Mouse (Mus musculus) intestine, embryonic 14.5 days (tissue): ENCODE measurements around the gene Casz1. TPM values are rescaled to one million over a fixed set of nuclear protein-coding genes. Genes with fewer than 3 reads are reported as not detected.

ENCODE experiments used
- ATAC-seq: fragments of 200-750 bp; cut with Nextera tagmentation; replicated peaks from 2 replicates; pipeline ENCODE4 v1.8.0; 2017; ENCODE audit warnings: low read depth, moderate number of reproducible peaks, moderate TSS enrichment, moderate library complexity; ENCODE audit not compliant: low FRiP score, low TSS enrichment
- DNase-seq: peaks from one replicate; pipeline ENCODE4 v3.0.0-alpha.2; 2018; ENCODE audit warnings: low spot score
- H3K27ac ChIP-seq: fragments of 300-500 bp; sonication (generic); 2 replicates; pipeline ENCODE4 v1.5.1; 2014; ENCODE audit warnings: low read depth, mild to moderate bottlenecking, control low read depth
- H3K27me3 ChIP-seq: fragments of 300-500 bp; sonication (generic); replicated peaks from 2 replicates; pipeline ENCODE4 v1.6.1; 2014; ENCODE audit warnings: low read length, control low read depth; ENCODE audit not compliant: control insufficient read depth, insufficient read depth
- H3K36me3 ChIP-seq: fragments of 300-500 bp; sonication (generic); 2 replicates; pipeline ENCODE4 v1.6.1; 2014; ENCODE audit warnings: low read length, control low read depth; ENCODE audit not compliant: control insufficient read depth, insufficient read depth
- H3K4me1 ChIP-seq: fragments of 300-500 bp; sonication (generic); replicated peaks from 2 replicates; pipeline ENCODE4 v1.6.1; 2014; ENCODE audit warnings: low read length, control low read depth, mixed read lengths; ENCODE audit not compliant: control insufficient read depth, insufficient read depth
- H3K4me2 ChIP-seq: fragments of 300-500 bp; sonication (generic); 2 replicates; pipeline ENCODE4 v1.6.1; 2014; ENCODE audit warnings: low read length
- H3K4me3 ChIP-seq: fragments of 300-500 bp; sonication (generic); 2 replicates; pipeline ENCODE4 v1.5.1; 2014; ENCODE audit warnings: low read depth, low read length, control low read depth, mixed read lengths
- H3K9ac ChIP-seq: fragments of 300-500 bp; sonication (generic); 2 replicates; pipeline ENCODE4 v1.6.1; 2014; ENCODE audit warnings: mild to moderate bottlenecking, low read length
- H3K9me3 ChIP-seq: fragments of 300-500 bp; sonication (generic); 2 replicates; pipeline ENCODE4 v1.6.1; 2016; ENCODE audit warnings: low read length, control low read depth; ENCODE audit not compliant: control insufficient read depth
- WGBS: fragments of 180-500 bp; shearing (Covaris S2); extraction: QIAGEN DNeasy Blood & Tissue Kit; methylation state at CpG from one replicate; pipeline ENCODE4 v1.1.7; 2014; 5-methylcytosine and 5-hydroxymethylcytosine counted together
- polyA plus RNA-seq: library from polyadenylated mRNA; unstranded; fragments of >200 nt; fragmentation: Nextera tagmentation; extraction: Ambion mirVana; gene quantifications from 2 replicates; pipeline ENCODE4 v1.2.1, GENCODE M21; 2014

Casz1 gene
- polyA plus RNA-seq, 1 experiment from 2014 or later: 7.8 TPM

DNA sequence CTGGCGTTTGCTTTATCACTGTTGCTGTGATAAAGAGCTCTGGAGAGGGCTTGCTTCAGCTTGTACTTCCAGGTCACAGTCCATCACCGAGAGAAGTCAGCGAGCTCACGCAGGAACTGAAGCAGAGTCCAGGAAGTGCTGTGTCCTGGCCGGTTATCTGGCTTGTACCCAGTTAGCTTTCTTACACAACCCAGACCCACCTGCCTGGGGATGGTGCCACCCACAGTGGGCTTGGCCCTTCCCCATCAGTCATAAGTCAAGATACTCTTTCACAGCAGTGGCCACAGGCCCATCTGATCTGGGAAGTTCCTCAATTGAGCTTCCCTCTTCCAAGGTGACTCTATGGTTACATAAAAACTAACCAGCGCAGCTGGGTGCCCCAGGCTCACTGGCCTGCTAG lies 31.6 kb upstream of the Casz1 start:
- Histone ChIP-seq H3K27ac (no peak overlapping the region), H3K36me3 (no peaks in the 10 kb centered on the region), H3K27me3 (peaks cover 35% of the 10 kb centered on the region), H3K4me2 (no peak overlapping the region), H3K9me3 (no peaks in the 10 kb centered on the region), H3K4me3 (no peak overlapping the region), H3K4me1 (peaks cover 7% of the 10 kb centered on the region), H3K9ac (no peak overlapping the region)
- no peak for DNase-seq
- WGBS: 68% methylated on average over 6 of the region's 6 CpGs
- no peak for ATAC-seq

DNA sequence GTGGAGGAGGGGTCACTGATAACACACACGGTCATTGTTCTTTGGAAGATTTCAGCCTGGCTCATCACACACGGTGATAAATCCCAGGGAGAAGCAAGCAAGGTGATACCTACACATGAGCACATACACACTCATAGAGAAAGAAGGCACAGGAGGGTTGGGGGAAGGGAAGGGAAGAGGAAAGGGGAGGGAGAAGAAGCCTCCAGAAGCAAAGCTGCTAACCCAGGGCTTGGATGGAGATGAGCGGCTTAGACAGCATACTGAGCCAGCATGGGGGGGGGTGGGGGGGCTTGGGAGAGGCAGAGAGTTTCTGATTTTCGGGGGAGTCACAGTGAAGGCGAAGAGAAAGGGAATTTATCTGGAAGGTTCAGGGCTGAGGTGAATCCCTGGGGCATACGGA lies 30.2 kb upstream of the Casz1 start:
- no peak overlapping the region for H3K4me3 ChIP-seq
- H3K36me3 ChIP-seq: no peaks in the 10 kb centered on the region
- WGBS: 78% methylated on average over 6 of the region's 6 CpGs
- DNase-seq: no peak
- no peak overlapping the region for H3K9ac ChIP-seq
- no peaks in the 10 kb centered on the region for H3K9me3 ChIP-seq
- peaks cover 37% of the 10 kb centered on the region for H3K27me3 ChIP-seq
- no peak overlapping the region for H3K4me2 ChIP-seq
- H3K27ac ChIP-seq: no peak overlapping the region
- ATAC-seq: no peak
- H3K4me1 ChIP-seq: peaks cover 7% of the 10 kb centered on the region

DNA sequence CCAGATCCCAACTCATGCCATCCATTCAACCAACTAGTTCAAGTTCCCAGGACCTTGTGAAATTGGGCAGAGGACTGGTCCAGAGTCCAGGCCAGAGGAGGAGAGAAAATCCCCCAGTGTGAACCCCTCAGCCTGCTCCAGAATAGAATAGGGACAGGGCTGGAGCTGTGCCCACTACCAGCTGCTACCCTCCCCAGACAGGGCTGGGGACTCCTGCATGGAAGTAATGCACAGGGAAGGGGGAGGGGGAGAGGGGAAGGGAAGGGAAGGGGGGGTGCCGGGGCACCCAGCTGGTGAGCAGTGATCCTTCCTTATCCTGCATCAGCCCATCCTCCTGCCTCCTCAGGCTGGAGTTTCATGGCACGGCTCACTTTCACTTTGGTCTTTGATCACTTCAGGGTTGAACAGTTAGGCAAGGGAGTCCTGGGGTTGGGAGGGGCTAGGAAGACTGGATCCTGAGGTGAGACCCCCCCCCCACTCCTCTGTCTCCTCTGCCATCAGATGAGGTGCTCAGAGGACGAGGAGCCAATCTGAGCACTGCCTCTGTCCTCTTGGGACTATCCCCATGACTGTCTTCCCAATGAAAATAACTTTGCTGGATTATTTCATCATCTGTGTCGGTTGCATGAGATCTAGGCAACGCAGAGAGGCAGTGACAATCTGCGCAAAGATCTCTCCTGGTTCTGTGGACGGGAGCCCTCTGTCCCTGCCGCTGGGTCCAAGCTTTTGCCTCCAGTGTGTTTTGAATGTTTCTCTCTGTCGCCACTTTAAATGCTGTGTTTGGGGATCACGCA lies 28.6 kb upstream of the Casz1 start:
- DNase-seq: no peak
- no peak for ATAC-seq
- Histone ChIP-seq H3K27me3 (peaks cover 32% of the 10 kb centered on the region), H3K27ac (no peak overlapping the region), H3K4me3 (no peak overlapping the region), H3K4me1 (peaks cover 4% of the 10 kb centered on the region), H3K36me3 (no peaks in the 10 kb centered on the region), H3K9me3 (no peaks in the 10 kb centered on the region), H3K4me2 (no peak overlapping the region), H3K9ac (no peak overlapping the region)
- 63% methylated on average over 10 of the region's 10 CpGs for WGBS

DNA sequence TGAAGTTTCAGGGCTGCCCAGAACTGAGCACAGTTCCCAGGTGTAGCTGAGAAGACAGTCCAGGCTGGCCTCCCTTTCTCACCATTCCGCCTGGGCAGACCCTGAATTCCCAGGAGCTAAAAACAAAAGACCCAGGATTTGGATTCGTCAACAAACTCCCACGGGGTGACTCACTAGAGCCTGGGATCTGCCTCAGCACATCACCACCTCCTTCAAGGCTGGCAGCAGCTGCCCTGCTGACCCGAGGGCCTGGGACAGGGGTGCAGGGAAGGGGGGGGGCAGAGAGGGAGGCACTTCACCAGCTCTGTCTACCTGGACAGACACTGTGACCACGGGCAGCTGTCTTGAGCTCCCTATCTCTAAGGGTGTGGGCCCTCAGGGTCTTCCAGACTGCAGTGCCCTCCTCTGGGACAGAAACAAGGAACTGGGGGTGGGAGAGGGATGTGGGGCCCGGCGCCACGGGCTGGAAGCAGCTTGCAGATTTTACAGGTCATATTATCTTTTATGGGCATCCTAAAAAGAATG lies 24.1 kb upstream of the Casz1 start:
- 27% methylated on average over 8 of the region's 8 CpGs for WGBS
- no peak for ATAC-seq

DNA sequence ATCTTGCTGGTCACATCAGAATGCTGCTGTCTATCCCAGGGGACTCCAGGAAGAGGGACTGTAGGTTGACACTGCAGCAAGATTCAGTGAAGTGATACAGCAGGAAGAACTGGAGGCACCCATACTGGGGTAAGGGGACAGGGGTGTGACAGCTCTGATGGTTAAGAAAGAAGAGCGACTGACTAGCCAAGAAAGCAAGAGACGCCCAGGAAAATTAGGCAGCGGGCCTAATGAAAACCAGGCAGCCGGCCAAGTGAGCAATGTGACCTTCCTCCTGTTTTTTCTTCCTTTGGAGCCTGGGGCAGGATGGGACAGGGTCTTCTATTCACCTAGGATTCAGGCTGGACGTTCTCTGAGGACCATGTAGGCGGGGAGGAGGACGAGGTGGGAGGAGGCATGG lies 22.7 kb upstream of the Casz1 start:
- Histone ChIP-seq H3K36me3 (no peaks in the 10 kb centered on the region), H3K27ac (no peak overlapping the region), H3K27me3 (0 out of 2 replicates have a peak, but pooled peaks cover 7% of the 10 kb centered on the region), H3K4me1 (no peaks in the 10 kb centered on the region), H3K9me3 (no peaks in the 10 kb centered on the region), H3K9ac (no peak overlapping the region), H3K4me2 (no peak overlapping the region), H3K4me3 (no peak overlapping the region)
- DNase-seq: no peak
- 81% methylated on average over 7 of the region's 7 CpGs for WGBS
- no peak for ATAC-seq

More for the DNA sequence above, 24.1 kb upstream of the Casz1 start:
- no peak for DNase-seq
- H3K36me3 ChIP-seq: no peaks in the 10 kb centered on the region
- 0 out of 2 replicates have a peak, but pooled peaks cover 7% of the 10 kb centered on the region for H3K27me3 ChIP-seq
- no peak overlapping the region for H3K27ac ChIP-seq
- no peak overlapping the region for H3K4me3 ChIP-seq
- H3K9ac ChIP-seq: no peak overlapping the region
- H3K4me1 ChIP-seq: no peaks in the 10 kb centered on the region
- H3K4me2 ChIP-seq: no peak overlapping the region
- no peaks in the 10 kb centered on the region for H3K9me3 ChIP-seq

DNA sequence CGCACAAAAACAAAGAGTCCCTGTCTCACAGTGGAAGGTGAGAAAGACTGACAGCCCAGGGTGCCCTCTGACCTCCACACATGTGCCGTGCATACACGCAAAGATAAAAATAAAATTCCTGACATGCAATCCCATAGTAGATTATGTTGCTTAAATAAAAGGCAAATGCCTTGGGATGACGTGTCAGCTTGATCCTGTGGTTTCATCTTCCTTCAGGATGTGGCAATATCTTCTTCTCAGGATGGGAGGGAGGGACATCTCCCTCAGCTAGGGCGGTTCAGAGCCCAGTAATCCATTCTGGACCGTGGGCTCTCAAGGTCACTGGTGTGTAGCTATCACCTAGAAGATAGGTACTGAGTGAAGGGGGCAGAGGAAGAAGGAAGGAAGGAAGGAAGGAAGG lies 21.3 kb upstream of the Casz1 start:
- Histone ChIP-seq H3K4me1 (no peaks in the 10 kb centered on the region), H3K4me3 (no peak overlapping the region), H3K27ac (no peak overlapping the region), H3K36me3 (no peaks in the 10 kb centered on the region), H3K27me3 (0 out of 2 replicates have a peak, but pooled peaks cover 3% of the 10 kb centered on the region), H3K4me2 (no peak overlapping the region), H3K9ac (no peak overlapping the region), H3K9me3 (no peaks in the 10 kb centered on the region)
- WGBS: 87% methylated on average over 6 of the region's 6 CpGs
- DNase-seq (no peak), ATAC-seq (no peak)

DNA sequence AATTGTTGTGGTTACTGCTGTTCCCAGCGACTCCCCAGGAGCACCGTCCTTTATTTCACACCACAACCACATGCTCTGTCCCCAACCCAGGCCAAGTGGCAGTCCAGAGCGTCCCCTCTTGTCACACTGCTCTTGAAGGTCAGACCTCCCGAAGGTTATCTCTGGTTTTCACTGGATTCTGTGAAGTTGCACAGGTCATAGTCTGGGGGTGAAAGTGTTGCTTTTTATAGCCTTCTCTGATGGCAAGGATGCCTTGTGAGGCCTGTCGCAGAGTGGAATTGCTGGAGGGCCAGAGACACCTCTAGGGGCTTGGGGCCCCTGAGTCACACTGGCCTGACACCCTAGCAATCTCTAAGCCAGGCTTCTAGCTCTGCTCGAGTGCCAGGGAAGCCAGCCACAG lies 20.5 kb upstream of the Casz1 start:
- no peak for ATAC-seq
- 62% methylated on average over 6 of the region's 6 CpGs for WGBS
- no peaks in the 10 kb centered on the region for H3K36me3 ChIP-seq
- H3K9me3 ChIP-seq: no peaks in the 10 kb centered on the region
- 0 out of 2 replicates have a peak, but pooled peaks cover 3% of the 10 kb centered on the region for H3K27me3 ChIP-seq
- H3K4me1 ChIP-seq: no peaks in the 10 kb centered on the region
- H3K4me2 ChIP-seq: no peak overlapping the region
- H3K27ac ChIP-seq: no peak overlapping the region
- H3K4me3 ChIP-seq: no peak overlapping the region
- no peak for DNase-seq
- H3K9ac ChIP-seq: no peak overlapping the region

DNA sequence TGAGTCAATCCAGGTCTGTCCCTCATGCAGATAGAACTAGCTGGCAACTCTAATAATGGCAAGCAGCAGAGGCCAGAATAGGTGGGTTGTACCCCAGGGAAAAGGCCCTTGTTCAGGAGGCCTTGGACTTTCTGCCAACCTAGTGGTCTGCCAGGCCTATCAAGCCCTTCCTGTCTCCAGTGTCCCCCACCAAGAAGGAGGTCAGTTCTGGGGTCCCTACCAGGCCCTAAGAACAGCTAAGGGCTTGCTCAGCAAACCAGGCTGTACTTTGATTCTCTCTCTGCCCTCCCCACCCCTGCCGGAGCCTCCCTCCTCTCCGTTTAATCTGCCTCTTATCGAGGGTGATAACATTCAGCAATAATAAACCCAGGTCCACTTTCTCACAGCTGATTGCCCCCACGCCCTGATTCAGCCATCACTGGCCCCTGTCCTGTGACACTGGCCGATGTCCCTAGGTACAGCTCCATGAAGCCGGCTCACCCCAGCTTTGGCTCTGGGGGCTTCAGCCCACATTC lies 19.1 kb upstream of the Casz1 start:
- 0 out of 2 replicates have a peak, but pooled peaks have one; percentile 19 for ATAC-seq
- Histone ChIP-seq H3K36me3 (no peaks in the 10 kb centered on the region), H3K27me3 (0 out of 2 replicates have a peak, but pooled peaks cover 3% of the 10 kb centered on the region), H3K27ac (no peak overlapping the region), H3K4me3 (no peak overlapping the region), H3K9me3 (no peaks in the 10 kb centered on the region), H3K9ac (no peak overlapping the region), H3K4me2 (no peak overlapping the region), H3K4me1 (no peaks in the 10 kb centered on the region)
- 77% methylated on average over 6 of the region's 6 CpGs for WGBS
- no peak for DNase-seq
